Mouse (Mus musculus) CH12.LX (cell line): Measurements from ENCODE around the gene Pnmal1. TPM values are rescaled to one million over a fixed set of nuclear protein-coding genes. Genes with fewer than 3 reads are reported as not detected.

Source experiments
- DNase-seq: peaks from one replicate; pipeline ENCODE4 v3.0.0-alpha.2; 2013; ENCODE audit errors: extremely low read depth
- H3K27ac ChIP-seq: 2 replicates; pipeline ENCODE4 v1.5.1; 2012; ENCODE audit warnings: low read depth, mild to moderate bottlenecking, control low read depth, moderate library complexity; ENCODE audit not compliant: insufficient read depth
- H3K27me3 ChIP-seq: replicated peaks from 2 replicates; pipeline ENCODE3; 2012; ENCODE audit warnings: inconsistent platforms
- H3K36me3 ChIP-seq, 2 experiments: replicated peaks in 1 of 2; 2 replicates each; pipeline versions ENCODE3 to v1.6.1; 2012; ENCODE audit warnings: inconsistent platforms in 1 of 2, low read length in 1 of 2, mild to moderate bottlenecking in 1 of 2, mixed read lengths in 1 of 2, moderate library complexity in 1 of 2; ENCODE audit not compliant: control insufficient read depth in 1 of 2, insufficient read depth in 1 of 2
- H3K4me1 ChIP-seq, 2 experiments: 2 replicates each; pipeline ENCODE4 v1.6.1; 2012; ENCODE audit warnings: inconsistent platforms in 1 of 2, moderate library complexity in 1 of 2; ENCODE audit not compliant: insufficient read depth in 2 of 2, control insufficient read depth in 1 of 2
- H3K4me2 ChIP-seq: 2 replicates; pipeline ENCODE4 v1.6.1; 2012; ENCODE audit warnings: low read depth, mild to moderate bottlenecking, control low read depth; ENCODE audit not compliant: poor library complexity, insufficient read depth, severe bottlenecking
- H3K4me3 ChIP-seq, 3 experiments: fragments of 150-350 bp in 1 of 3; sonication (generic) in 1 of 3; replicated peaks in 1 of 3; 2 replicates each; pipeline versions ENCODE3 to v1.5.1; 2011 to 2012; ENCODE audit warnings: low read depth in 2 of 3, low read length in 2 of 3, mild to moderate bottlenecking in 2 of 3, moderate library complexity in 2 of 3, control low read depth in 1 of 3, improper control_type of control experiment in 1 of 3, inconsistent platforms in 1 of 3, mixed read lengths in 1 of 3; ENCODE audit not compliant: poor library complexity in 1 of 3
- H3K79me2 ChIP-seq: replicated peaks from 2 replicates; pipeline ENCODE4 v1.6.1; 2012; ENCODE audit warnings: mild to moderate bottlenecking, moderate library complexity; ENCODE audit not compliant: control insufficient read depth, poor library complexity, insufficient read depth, severe bottlenecking; ENCODE audit errors: extremely low read depth
- H3K9ac ChIP-seq: 2 replicates; pipeline ENCODE4 v1.6.1; 2012; ENCODE audit warnings: low read depth, mild to moderate bottlenecking, control low read depth, moderate library complexity; ENCODE audit not compliant: insufficient read depth
- H3K9me3 ChIP-seq: replicated peaks from 2 replicates; pipeline ENCODE3; 2012; ENCODE audit warnings: low read length, inconsistent platforms, mixed read lengths
- BHLHE40 ChIP-seq: IDR thresholded peaks from 2 replicates; pipeline ENCODE4 v1.6.1; 2011; ENCODE audit warnings: mild to moderate bottlenecking, low read depth, low read length, improper control_type of control experiment
- CHD1 ChIP-seq: IDR thresholded peaks from 2 replicates; pipeline ENCODE4 v1.6.1; 2012; ENCODE audit warnings: low read depth, low read length, improper control_type of control experiment, inconsistent platforms
- CHD2 ChIP-seq: IDR thresholded peaks from 2 replicates; pipeline ENCODE4 v1.6.1; 2011; ENCODE audit warnings: low read length, improper control_type of control experiment
- CTCF ChIP-seq, 2 experiments: IDR thresholded peaks in 1 of 2; conservative IDR thresholded peaks in 1 of 2; 2 replicates each; pipeline ENCODE4 v1.5.1; 2011 to 2012; ENCODE audit warnings: low read depth in 2 of 2, low read length in 2 of 2, improper control_type of control experiment in 1 of 2, inconsistent platforms in 1 of 2, mild to moderate bottlenecking in 1 of 2, moderate library complexity in 1 of 2
- E2F4 ChIP-seq: IDR thresholded peaks from 2 replicates; pipeline ENCODE4 v1.6.1; 2011; ENCODE audit warnings: low read depth, low read length, improper control_type of control experiment; ENCODE audit not compliant: insufficient replicate concordance
- ELF1 ChIP-seq: IDR thresholded peaks from 2 replicates; pipeline ENCODE4 v1.6.1; 2014; ENCODE audit warnings: low read depth, mild to moderate bottlenecking, inconsistent platforms, low read length, improper control_type of control experiment
- EP300 ChIP-seq: IDR thresholded peaks from 2 replicates; pipeline ENCODE4 v1.6.1; 2011; ENCODE audit warnings: low read length, improper control_type of control experiment
- GABPA ChIP-seq: IDR thresholded peaks from 2 replicates; pipeline ENCODE4 v1.6.1; 2012; ENCODE audit warnings: low read depth, low read length, improper control_type of control experiment, inconsistent platforms; ENCODE audit not compliant: insufficient replicate concordance
- HCFC1 ChIP-seq: IDR thresholded peaks from 2 replicates; pipeline ENCODE4 v1.6.1; 2012; ENCODE audit warnings: low read depth, mild to moderate bottlenecking, inconsistent platforms, low read length, improper control_type of control experiment
- IRF4 ChIP-seq: IDR thresholded peaks from 2 replicates; pipeline ENCODE4 v1.6.1; 2014; ENCODE audit warnings: low read depth, mild to moderate bottlenecking, inconsistent platforms, low read length, improper control_type of control experiment
- JUN ChIP-seq: IDR thresholded peaks from 2 replicates; pipeline ENCODE4 v1.6.1; 2011; ENCODE audit warnings: low read depth, mild to moderate bottlenecking, low read length, improper control_type of control experiment, moderate library complexity; ENCODE audit not compliant: insufficient read depth
- JUND ChIP-seq: conservative IDR thresholded peaks from 2 replicates; pipeline ENCODE4 v1.6.1; 2011; ENCODE audit warnings: low read depth, low read length, improper control_type of control experiment
- KAT2A ChIP-seq: IDR thresholded peaks from 2 replicates; pipeline ENCODE4 v1.6.1; 2012; ENCODE audit warnings: low read length, improper control_type of control experiment, inconsistent platforms; ENCODE audit not compliant: insufficient replicate concordance
- MAFK ChIP-seq: IDR thresholded peaks from 2 replicates; pipeline ENCODE4 v1.6.1; 2011; ENCODE audit warnings: low read length, improper control_type of control experiment; ENCODE audit not compliant: insufficient replicate concordance
- MAZ ChIP-seq: IDR thresholded peaks from 2 replicates; pipeline ENCODE4 v1.6.1; 2012; ENCODE audit warnings: low read depth, mild to moderate bottlenecking, inconsistent platforms, low read length, improper control_type of control experiment, moderate library complexity
- MEF2A ChIP-seq: IDR thresholded peaks from 2 replicates; pipeline ENCODE4 v1.6.1; 2014; ENCODE audit warnings: low read depth, mild to moderate bottlenecking, inconsistent platforms, low read length, improper control_type of control experiment, borderline replicate concordance
- MYC ChIP-seq: IDR thresholded peaks from 2 replicates; pipeline ENCODE4 v1.6.1; 2011; ENCODE audit warnings: low read depth, mild to moderate bottlenecking, improper control_type of control experiment, low read length
- NELFE ChIP-seq: IDR thresholded peaks from 2 replicates; pipeline ENCODE4 v1.6.1; 2011; ENCODE audit warnings: low read depth, low read length, improper control_type of control experiment
- NRF1 ChIP-seq: IDR thresholded peaks from 2 replicates; pipeline ENCODE4 v1.6.1; 2014; ENCODE audit warnings: low read depth, mild to moderate bottlenecking, inconsistent platforms, low read length, improper control_type of control experiment, moderate library complexity
- PAX5 ChIP-seq: IDR thresholded peaks from 2 replicates; pipeline ENCODE4 v1.6.1; 2012; ENCODE audit warnings: low read length, inconsistent platforms, mixed read lengths
- POLR2A ChIP-seq: IDR thresholded peaks from 2 replicates; pipeline ENCODE4 v1.6.1; 2011; ENCODE audit warnings: low read depth, mild to moderate bottlenecking, improper control_type of control experiment, low read length
- POLR2AphosphoS2 ChIP-seq: IDR thresholded peaks from 2 replicates; pipeline ENCODE4 v1.6.1; 2011; ENCODE audit warnings: low read depth, low read length, improper control_type of control experiment
- RAD21 ChIP-seq: IDR thresholded peaks from 2 replicates; pipeline ENCODE4 v1.6.1; 2011; ENCODE audit warnings: low read depth, mild to moderate bottlenecking, low read length, improper control_type of control experiment, moderate library complexity
- SMC3 ChIP-seq: IDR thresholded peaks from 2 replicates; pipeline ENCODE4 v1.6.1; 2011; ENCODE audit warnings: low read depth, low read length, improper control_type of control experiment
- TBP ChIP-seq: conservative IDR thresholded peaks from 2 replicates; pipeline ENCODE4 v1.6.1; 2011; ENCODE audit warnings: low read depth, low read length, improper control_type of control experiment
- TCF12 ChIP-seq: IDR thresholded peaks from 2 replicates; pipeline ENCODE4 v1.6.1; 2014; ENCODE audit warnings: low read depth, mild to moderate bottlenecking, inconsistent platforms, low read length, improper control_type of control experiment
- UBTF ChIP-seq: IDR thresholded peaks from 2 replicates; pipeline ENCODE4 v1.6.1; 2012; ENCODE audit warnings: low read depth, mild to moderate bottlenecking, inconsistent platforms, low read length, improper control_type of control experiment, moderate library complexity
- ZC3H11A ChIP-seq: IDR thresholded peaks from 2 replicates; pipeline ENCODE4 v1.6.1; 2012; ENCODE audit warnings: low read depth, mild to moderate bottlenecking, inconsistent platforms, low read length, improper control_type of control experiment
- ZMIZ1 ChIP-seq: IDR thresholded peaks from 2 replicates; pipeline ENCODE4 v1.6.1; 2012; ENCODE audit warnings: low read depth, mild to moderate bottlenecking, inconsistent platforms, low read length, improper control_type of control experiment
- ZNF384 ChIP-seq: IDR thresholded peaks from 2 replicates; pipeline ENCODE4 v1.6.1; 2012; ENCODE audit warnings: low read depth, low read length, improper control_type of control experiment, inconsistent platforms
- dilution Hi-C: fragments of 300-500 bp; cut with MboI; formaldehyde crosslinking; loops from 2 replicates; pipeline ENCODE4 v1.14.3; 2020; ENCODE audit warnings: low sequenced_read_pairs; ENCODE audit not compliant: extremely low pct_unique_long_range_greater_than_20kb, extremely low pct_ligation_motif_present
- in situ Hi-C: fragments of 300-500 bp; cut with MboI; formaldehyde crosslinking; loops from 3 replicates; pipeline ENCODE4 v1.14.3; 2019; ENCODE audit warnings: low sequenced_read_pairs, low pct_ligation_motif_present, low pct_unique_long_range_greater_than_20kb, mixed read lengths
- polyA plus RNA-seq: library from polyadenylated mRNA; unstranded; fragments of >175 nt; gene quantifications from 2 replicates; pipeline ENCODE4 v1.2.1, GENCODE M21; 2012; ENCODE audit warnings: low read depth; ENCODE audit not compliant: insufficient read length
- total RNA-seq, 2 experiments: library from RNA; depleted of rRNA; stranded (reverse); fragments of 300-350 nt in 1 of 2; fragments of >200 nt in 1 of 2; gene quantifications; 2 replicates each; pipeline ENCODE4 v1.2.3; 2012 to 2014

The Pnmal1 gene
- total and polyA plus RNA-seq, 3 experiments, result 0.07 to 0.13 TPM; not detected in 1

DNA sequence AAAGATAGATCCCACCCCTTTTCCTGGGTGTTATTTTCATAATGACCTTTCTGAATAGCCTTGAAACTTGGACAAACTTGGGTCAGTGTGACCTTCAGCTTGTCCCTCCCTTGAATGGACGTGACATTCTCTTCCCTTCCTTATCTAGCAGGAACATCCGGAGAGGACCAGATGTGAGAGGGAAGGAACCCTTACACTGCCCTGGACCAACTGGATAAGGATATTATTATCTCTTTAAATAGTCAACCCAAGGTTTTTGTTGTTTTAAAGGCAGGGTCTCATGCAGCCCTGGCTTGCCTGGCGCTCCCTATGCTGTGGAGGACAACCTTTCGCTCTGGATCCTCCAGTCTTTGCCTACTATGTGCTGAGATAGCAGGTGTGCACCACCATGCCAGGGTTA, 39.8 kb downstream of the Pnmal1 start:
- Histone ChIP-seq H3K36me3 (peaks cover 11 to 40% of the 10 kb centered on the region in 2 experiments), H3K4me1 (peaks cover 0 to 10% of the 10 kb centered on the region in 2 experiments; a peak in 1 of 4 replicates), H3K79me2 (no peaks in the 10 kb centered on the region), H3K4me2 (no peak overlapping the region), H3K4me3 (no peak overlapping the region), H3K27me3 (no peaks in the 10 kb centered on the region), H3K9me3 (no peaks in the 10 kb centered on the region), H3K27ac (no peak overlapping the region), H3K9ac (no peak overlapping the region)
- in situ Hi-C loops, result loop anchor here (5.0 kb wide), 1 partner anchor 47 kb away; no protein-coding TSS in a partner anchor
- DNase-seq, result no peak
- dilution Hi-C loops, result no loop called here
- no peak for TF ChIP-seq ZNF384
- no peak for TF ChIP-seq MEF2A
- TF ChIP-seq KAT2A, result no peak
- TF ChIP-seq GABPA, result no peak
- no peak for TF ChIP-seq HCFC1
- no peak for TF ChIP-seq ZC3H11A
- TF ChIP-seq BHLHE40, result no peak
- no peak for TF ChIP-seq PAX5
- no peak for TF ChIP-seq JUN
- no peak for TF ChIP-seq EP300
- no peak for TF ChIP-seq JUND

DNA sequence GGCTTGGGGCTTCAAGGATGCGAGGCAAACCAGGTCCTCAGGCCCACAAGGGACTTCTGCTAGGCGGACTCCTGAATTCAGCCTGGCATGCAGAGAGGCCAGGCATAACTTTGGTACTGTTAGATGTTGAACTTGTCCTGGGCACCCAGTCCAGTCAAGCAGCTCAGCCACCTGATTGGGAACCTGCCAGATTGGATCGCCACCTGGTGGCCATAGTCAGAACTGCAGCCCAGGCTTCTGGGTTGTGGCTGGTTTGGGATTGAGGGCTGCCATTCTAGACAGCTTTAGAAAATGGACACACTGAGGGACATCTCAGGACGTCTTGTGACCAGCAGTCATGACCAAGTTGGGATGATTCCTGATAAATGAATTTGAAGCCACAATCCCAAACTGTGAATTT, 40.2 kb downstream of the Pnmal1 start:
- no peak overlapping the region for H3K4me3 ChIP-seq
- dilution Hi-C loops, result no loop called here

More for the DNA sequence above, 40.2 kb downstream of the Pnmal1 start:
- Histone ChIP-seq H3K4me2 (no peak overlapping the region), H3K36me3 (peaks cover 13 to 44% of the 10 kb centered on the region in 2 experiments), H3K79me2 (no peaks in the 10 kb centered on the region), H3K27ac (no peak overlapping the region), H3K9ac (no peak overlapping the region), H3K9me3 (no peaks in the 10 kb centered on the region), H3K27me3 (no peaks in the 10 kb centered on the region), H3K4me1 (peaks cover 0 to 12% of the 10 kb centered on the region in 2 experiments; a peak in 1 of 4 replicates)
- TF ChIP-seq PAX5 (no peak), CHD2 (no peak), NELFE (peak; percentile 40; the same call in 1 of the 2 replicates), SMC3 (peak; percentile 94), GABPA (no peak), E2F4 (no peak), MAFK (no peak), ZNF384 (no peak), UBTF (no peak), MEF2A (no peak), IRF4 (no peak), NRF1 (no peak), ELF1 (no peak), TCF12 (0 out of 2 replicates have a peak, but pooled peaks have one; percentile 19), JUND (no peak), RAD21 (peak; percentile 73), ZC3H11A (peak; percentile 52), ZMIZ1 (no peak), CHD1 (no peak), JUN (no peak), MYC (no peak), MAZ (no peak), TBP (no peak), POLR2AphosphoS2 (no peak), CTCF (conservative IDR thresholded peaks at IDR 0.05 in 1 of 2, IDR thresholded peaks at IDR 0.05 in 1 of 2; ENCODE audit: low read depth in 2 of 2, low read length in 2 of 2) (peak; percentile 96 to 98), POLR2A (no peak)
- in situ Hi-C loops, result loop anchor here (5.0 kb wide), 2 partner anchors 47 to 68 kb away; no protein-coding TSS in a partner anchor
- peak; percentile 74 for DNase-seq
